8 mouse cellular contexts compared by ENCODE assay signal in the genomic region with DNA sequence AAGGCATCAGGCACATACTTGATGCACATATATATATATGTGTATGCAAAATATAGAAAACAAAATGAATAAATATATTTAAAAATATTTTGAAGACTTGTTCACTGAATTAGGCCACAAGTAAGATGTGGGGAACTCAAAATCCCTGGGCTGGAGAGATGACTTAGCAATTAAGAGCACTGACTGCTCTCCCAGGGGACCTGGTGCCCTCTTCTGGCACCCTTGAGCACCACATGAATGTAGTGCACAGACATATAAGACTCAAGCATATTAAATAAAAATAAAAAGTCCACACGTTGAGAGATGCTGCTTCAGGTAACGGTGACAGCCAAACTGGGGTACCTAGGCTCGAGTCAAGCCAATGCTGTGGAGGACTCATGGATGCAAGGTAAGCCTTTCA. TPM values are rescaled to one million over a fixed set of nuclear protein-coding genes. Genes with fewer than 3 reads are reported as not detected.
DNase-seq lines count a peak whose midpoint lies in the region; ATAC-seq and TF ChIP-seq lines count a peak whose summit lies in the region.

No protein-coding gene starts in this region.

- ATAC-seq in cerebellum, adult (ENCODE audit: insufficient number of reproducible peaks, low FRiP score, low TSS enrichment), result no peak

- intact Hi-C loops in gastrocnemius, adult 2 months (cut with DNase I), result loop anchor here (5.0 kb wide), 1 partner anchor 239 kb away; no protein-coding TSS in a partner anchor

- peak; percentile 56 for TF ChIP-seq CTCF in gastrocnemius, adult 2 months (IDR thresholded peaks at IDR 0.05)

- H3K27ac ChIP-seq in gastrocnemius, adult 2 months, result no peak overlapping the region; the same call in 1 of the 2 replicates

- H3K4me3 ChIP-seq in gastrocnemius, adult 2 months, result no peak overlapping the region

- peak; percentile 44 for DNase-seq in gastrocnemius, adult 2 months
- no peak for DNase-seq in gastrocnemius, postnatal 10 days
- DNase-seq in 3T3-L1 (ENCODE audit: low read depth, low spot score) (peak; percentile 53), NIH3T3 (ENCODE audit: low read depth) (peak; percentile 59)
- DNase-seq in kidney, adult 8-10 months, result peak; percentile 17 to 49
- peak; percentile 33 for DNase-seq in retina, postnatal 1 day
- no peak for DNase-seq in ovary, postnatal 36 days (ENCODE audit: low spot score)

RNA-seq across cellular contexts. Expression of gene Adsl, which starts 2.4 kb away (rescaled TPM):
- total RNA-seq in gastrocnemius, adult 2 months (2021), result 100 to 1,000 TPM; 173 to 178 TPM
- total RNA-seq in gastrocnemius, postnatal 10 days (2021), result 100 to 1,000 TPM; 157 to 182 TPM

RNA-seq across cellular contexts. Expression of gene Sgsm3, which starts 31.7 kb away (rescaled TPM):
- 10 to 100 TPM; 16.9 to 20.4 TPM for total RNA-seq in gastrocnemius, adult 2 months (2021)
- total RNA-seq in gastrocnemius, postnatal 10 days (2021), result 10 to 100 TPM; 10.6 to 13.6 TPM

Comparison
In these comparisons a context has a peak if more than half of its experiments do, and no peak if none do; other contexts are left out.
1. DNase-seq: peak in gastrocnemius, adult 2 months (single experiment), 3T3-L1 (single experiment), NIH3T3 (single experiment), kidney, adult 8-10 months (2 of 2) and retina, postnatal 1 day (single experiment); none in gastrocnemius, postnatal 10 days (single experiment) and ovary, postnatal 36 days (single experiment).